8 mouse cellular contexts compared by ENCODE assay signal in genomic region chr8:84039050-84039449, GRCm38 (mm10). TPM values are rescaled to one million over a fixed set of nuclear protein-coding genes. Genes with fewer than 3 reads are reported as not detected.
DNase-seq lines count a peak whose midpoint lies in the region; ATAC-seq lines count a peak whose summit lies in the region.

No protein-coding gene starts in this region.

- no peaks in the 10 kb centered on the region for H3K36me3 ChIP-seq in hindbrain, embryonic 10.5 days
- no peaks in the 10 kb centered on the region for H3K36me3 ChIP-seq in hindbrain, embryonic 13.5 days
- H3K36me3 ChIP-seq in hindbrain, embryonic 16.5 days (ENCODE audit: control insufficient read depth, insufficient read depth, low read length), result no peaks in the 10 kb centered on the region
- no peaks in the 10 kb centered on the region for H3K36me3 ChIP-seq in limb, embryonic 10.5 days
- H3K36me3 ChIP-seq in stomach, embryonic 14.5 days (ENCODE audit: control insufficient read depth, insufficient read depth, low read length), result no peaks in the 10 kb centered on the region

- no peak overlapping the region for H3K27ac ChIP-seq in hindbrain, embryonic 10.5 days
- no peak overlapping the region for H3K27ac ChIP-seq in hindbrain, embryonic 13.5 days
- no peak overlapping the region for H3K27ac ChIP-seq in hindbrain, embryonic 16.5 days (ENCODE audit: low read depth, low read length)
- no peak overlapping the region for H3K27ac ChIP-seq in limb, embryonic 10.5 days
- no peak overlapping the region for H3K27ac ChIP-seq in stomach, embryonic 14.5 days (ENCODE audit: low read length)

- WGBS in hindbrain, embryonic 10.5 days, result 15% methylated on average over 5 of the region's 5 CpGs
- 7% methylated on average over 5 of the region's 5 CpGs for WGBS in hindbrain, embryonic 13.5 days
- 11% methylated on average over 5 of the region's 5 CpGs for WGBS in hindbrain, embryonic 16.5 days
- WGBS in limb, embryonic 10.5 days, result 9% methylated on average over 5 of the region's 5 CpGs
- 4% methylated on average over 5 of the region's 5 CpGs for WGBS in stomach, embryonic 14.5 days

- no peak overlapping the region for H3K9ac ChIP-seq in hindbrain, embryonic 13.5 days
- no peak overlapping the region for H3K9ac ChIP-seq in hindbrain, embryonic 16.5 days (ENCODE audit: low read depth, low read length)
- no peak overlapping the region for H3K9ac ChIP-seq in stomach, embryonic 14.5 days (replicated peaks; ENCODE audit: low read depth, low read length)

- peaks cover 78% of the 10 kb centered on the region for H3K27me3 ChIP-seq in hindbrain, embryonic 10.5 days (ENCODE audit: insufficient read depth, poor library complexity, severe bottlenecking)
- peaks cover 70% of the 10 kb centered on the region for H3K27me3 ChIP-seq in hindbrain, embryonic 13.5 days
- H3K27me3 ChIP-seq in hindbrain, embryonic 16.5 days (replicated peaks; ENCODE audit: control insufficient read depth, insufficient read depth, low read length), result peaks cover 33% of the 10 kb centered on the region
- H3K27me3 ChIP-seq in limb, embryonic 10.5 days (ENCODE audit: low read depth, poor library complexity, severe bottlenecking), result peaks cover 69% of the 10 kb centered on the region
- H3K27me3 ChIP-seq in stomach, embryonic 14.5 days (ENCODE audit: control insufficient read depth, insufficient read depth, low read length), result peaks cover 15% of the 10 kb centered on the region

- no peak overlapping the region for H3K4me3 ChIP-seq in hindbrain, embryonic 10.5 days
- no peak overlapping the region for H3K4me3 ChIP-seq in hindbrain, embryonic 13.5 days
- no peak overlapping the region for H3K4me3 ChIP-seq in hindbrain, embryonic 16.5 days (ENCODE audit: low read length)
- H3K4me3 ChIP-seq in limb, embryonic 10.5 days, result no peak overlapping the region
- H3K4me3 ChIP-seq in stomach, embryonic 14.5 days (ENCODE audit: low read depth, low read length), result no peak overlapping the region

- peak; percentile 84 for DNase-seq in hindbrain, embryonic 10.5 days (ENCODE audit: low spot score)
- peak; percentile 85 for DNase-seq in brain, adult 2 months (ENCODE audit: low read depth, low spot score)
- DNase-seq in limb, embryonic 10.5 days (ENCODE audit: low spot score), result peak; percentile 85
- DNase-seq in natural killer cell, adult 2 months (ENCODE audit: low spot score in 2 of 2), result peak; percentile 64 to 80

- no peaks in the 10 kb centered on the region for H3K9me3 ChIP-seq in hindbrain, embryonic 10.5 days
- no peaks in the 10 kb centered on the region for H3K9me3 ChIP-seq in hindbrain, embryonic 13.5 days
- H3K9me3 ChIP-seq in hindbrain, embryonic 16.5 days (ENCODE audit: control insufficient read depth, low read length), result no peaks in the 10 kb centered on the region
- H3K9me3 ChIP-seq in limb, embryonic 10.5 days (replicated peaks), result no peaks in the 10 kb centered on the region
- no peaks in the 10 kb centered on the region for H3K9me3 ChIP-seq in stomach, embryonic 14.5 days (ENCODE audit: control insufficient read depth, low read depth, low read length)

- no peak overlapping the region for H3K4me2 ChIP-seq in hindbrain, embryonic 13.5 days
- H3K4me2 ChIP-seq in hindbrain, embryonic 16.5 days (ENCODE audit: low read length), result no peak overlapping the region
- no peak overlapping the region for H3K4me2 ChIP-seq in stomach, embryonic 14.5 days (replicated peaks; ENCODE audit: low read depth, low read length)

- no peak; the same call in 1 of the 2 replicates for ATAC-seq in hindbrain, embryonic 13.5 days (ENCODE audit: low FRiP score)
- 0 out of 2 replicates have a peak, but pooled peaks have one; percentile 40 for ATAC-seq in erythroid progenitor cell, adult 5-6 weeks (replicated peaks; ENCODE audit: low FRiP score, poor library complexity, severe bottlenecking)
- peak; percentile 28; the same call in 1 of the 2 replicates for ATAC-seq in hindbrain, embryonic 16.5 days
- 0 out of 2 replicates have a peak, but pooled peaks have one; percentile 14 for ATAC-seq in stomach, embryonic 14.5 days (ENCODE audit: insufficient number of reproducible peaks, insufficient read depth, low FRiP score, low read depth)

- H3K4me1 ChIP-seq in hindbrain, embryonic 10.5 days (replicated peaks), result peaks cover 19% of the 10 kb centered on the region
- H3K4me1 ChIP-seq in hindbrain, embryonic 13.5 days (replicated peaks), result peaks cover 14% of the 10 kb centered on the region
- H3K4me1 ChIP-seq in hindbrain, embryonic 16.5 days (ENCODE audit: control insufficient read depth, insufficient read depth, low read depth, low read length), result peaks cover 10% of the 10 kb centered on the region
- peaks cover 15% of the 10 kb centered on the region for H3K4me1 ChIP-seq in limb, embryonic 10.5 days
- 0 out of 2 replicates have a peak, but pooled peaks cover 3% of the 10 kb centered on the region for H3K4me1 ChIP-seq in stomach, embryonic 14.5 days (ENCODE audit: control insufficient read depth, insufficient read depth, low read length)

RNA-seq across cellular contexts. Expression of gene Il27ra, which starts 3.3 kb away (rescaled TPM):
- 0.24 and 0.30 TPM in 2 replicates for polyA plus RNA-seq in hindbrain, embryonic 10.5 days (2016; fragmentation: Nextera tagmentation; extraction: Ambion mirVana)
- 0.22 and 0.66 TPM in 2 replicates for polyA plus RNA-seq in hindbrain, embryonic 13.5 days (2015; fragmentation: Nextera tagmentation; extraction: Ambion mirVana)
- total RNA-seq in erythroid progenitor cell, adult 5-6 weeks (2015; ENCODE audit: low replicate concordance), result 1.4 TPM in 1 of 2 replicates, not detected in the other
- 0.51 and 0.61 TPM in 2 replicates for total RNA-seq in erythroid progenitor cell, adult 5-6 weeks (2017; ENCODE audit: low replicate concordance)
- 0.55 and 0.71 TPM in 2 replicates for polyA plus RNA-seq in hindbrain, embryonic 16.5 days (2015; fragmentation: Nextera tagmentation; extraction: Ambion mirVana)
- 0.40 and 0.58 TPM in 2 replicates for polyA plus RNA-seq in limb, embryonic 10.5 days (2016; fragmentation: Nextera tagmentation; extraction: Ambion mirVana)
- polyA plus RNA-seq in stomach, embryonic 14.5 days (2014; fragmentation: Nextera tagmentation; extraction: Ambion mirVana), result 1.1 and 1.3 TPM in 2 replicates

RNA-seq across cellular contexts. Expression of gene Rln3, which starts 5.8 kb away (rescaled TPM):
- polyA plus RNA-seq in hindbrain, embryonic 10.5 days (2016; fragmentation: Nextera tagmentation; extraction: Ambion mirVana), result 0.69 TPM in 1 of 2 replicates, not detected in the other
- 0.44 TPM in 1 of 2 replicates, not detected in the other for polyA plus RNA-seq in hindbrain, embryonic 13.5 days (2015; fragmentation: Nextera tagmentation; extraction: Ambion mirVana)
- total RNA-seq in erythroid progenitor cell, adult 5-6 weeks (2015; ENCODE audit: low replicate concordance), result not detected in 2 replicates
- total RNA-seq in erythroid progenitor cell, adult 5-6 weeks (2017; ENCODE audit: low replicate concordance), result not detected in 2 replicates
- polyA plus RNA-seq in hindbrain, embryonic 16.5 days (2015; fragmentation: Nextera tagmentation; extraction: Ambion mirVana), result 1.8 TPM in 2 replicates
- not detected in 2 replicates for polyA plus RNA-seq in limb, embryonic 10.5 days (2016; fragmentation: Nextera tagmentation; extraction: Ambion mirVana)
- polyA plus RNA-seq in stomach, embryonic 14.5 days (2014; fragmentation: Nextera tagmentation; extraction: Ambion mirVana), result not detected in 2 replicates

RNA-seq across cellular contexts. Expression of gene Palm3, which starts 17.8 kb away (rescaled TPM):
- 9.2 and 10.0 TPM in 2 replicates for polyA plus RNA-seq in hindbrain, embryonic 10.5 days (2016; fragmentation: Nextera tagmentation; extraction: Ambion mirVana)
- 5.9 and 6.8 TPM in 2 replicates for polyA plus RNA-seq in hindbrain, embryonic 13.5 days (2015; fragmentation: Nextera tagmentation; extraction: Ambion mirVana)
- not detected in 2 replicates for total RNA-seq in erythroid progenitor cell, adult 5-6 weeks (2015; ENCODE audit: low replicate concordance)
- not detected in 2 replicates for total RNA-seq in erythroid progenitor cell, adult 5-6 weeks (2017; ENCODE audit: low replicate concordance)
- 9.6 and 11.3 TPM in 2 replicates for polyA plus RNA-seq in hindbrain, embryonic 16.5 days (2015; fragmentation: Nextera tagmentation; extraction: Ambion mirVana)
- 6.5 and 6.6 TPM in 2 replicates for polyA plus RNA-seq in limb, embryonic 10.5 days (2016; fragmentation: Nextera tagmentation; extraction: Ambion mirVana)
- polyA plus RNA-seq in stomach, embryonic 14.5 days (2014; fragmentation: Nextera tagmentation; extraction: Ambion mirVana), result 3.2 and 3.6 TPM in 2 replicates

RNA-seq across cellular contexts. Expression of gene Gm10643, which starts 25.9 kb away (rescaled TPM):
- 1.5 and 1.8 TPM in 2 replicates for polyA plus RNA-seq in hindbrain, embryonic 10.5 days (2016; fragmentation: Nextera tagmentation; extraction: Ambion mirVana)
- polyA plus RNA-seq in hindbrain, embryonic 13.5 days (2015; fragmentation: Nextera tagmentation; extraction: Ambion mirVana), result 1.4 and 1.7 TPM in 2 replicates
- 1.1 TPM in 1 of 2 replicates, not detected in the other for total RNA-seq in erythroid progenitor cell, adult 5-6 weeks (2015; ENCODE audit: low replicate concordance)
- 0.77 and 1.2 TPM in 2 replicates for total RNA-seq in erythroid progenitor cell, adult 5-6 weeks (2017; ENCODE audit: low replicate concordance)
- 1.6 and 1.7 TPM in 2 replicates for polyA plus RNA-seq in hindbrain, embryonic 16.5 days (2015; fragmentation: Nextera tagmentation; extraction: Ambion mirVana)
- polyA plus RNA-seq in limb, embryonic 10.5 days (2016; fragmentation: Nextera tagmentation; extraction: Ambion mirVana), result 0.88 and 1.0 TPM in 2 replicates
- 1.5 and 2.9 TPM in 2 replicates for polyA plus RNA-seq in stomach, embryonic 14.5 days (2014; fragmentation: Nextera tagmentation; extraction: Ambion mirVana)

RNA-seq across cellular contexts. Expression of gene 2210011C24Rik, which starts 27.1 kb away (rescaled TPM):
- polyA plus RNA-seq in hindbrain, embryonic 10.5 days (2016; fragmentation: Nextera tagmentation; extraction: Ambion mirVana), result 0.86 TPM in 1 of 2 replicates, not detected in the other
- 0.68 TPM in 1 of 2 replicates, not detected in the other for polyA plus RNA-seq in hindbrain, embryonic 13.5 days (2015; fragmentation: Nextera tagmentation; extraction: Ambion mirVana)
- total RNA-seq in erythroid progenitor cell, adult 5-6 weeks (2015; ENCODE audit: low replicate concordance), result not detected in 2 replicates
- total RNA-seq in erythroid progenitor cell, adult 5-6 weeks (2017; ENCODE audit: low replicate concordance), result not detected in 2 replicates
- polyA plus RNA-seq in hindbrain, embryonic 16.5 days (2015; fragmentation: Nextera tagmentation; extraction: Ambion mirVana), result 1.1 TPM in 2 replicates
- 0.13 TPM in 1 of 2 replicates, not detected in the other for polyA plus RNA-seq in limb, embryonic 10.5 days (2016; fragmentation: Nextera tagmentation; extraction: Ambion mirVana)
- polyA plus RNA-seq in stomach, embryonic 14.5 days (2014; fragmentation: Nextera tagmentation; extraction: Ambion mirVana), result 1.1 and 1.3 TPM in 2 replicates
